Mouse (Mus musculus) bone marrow macrophage, adult 2 months (primary cell): Measurements from ENCODE around the gene Svip.

Experiments used
- CTCF ChIP-seq: IDR thresholded peaks from 2 replicates; pipeline ENCODE4 v1.5.1; 2012; ENCODE audit warnings: low read depth, mild to moderate bottlenecking, low read length, moderate library complexity
- POLR2A ChIP-seq: IDR thresholded peaks from 2 replicates; pipeline ENCODE4 v1.6.1; 2012; ENCODE audit warnings: mild to moderate bottlenecking, low read depth, low read length, borderline replicate concordance

GRCm38 (mm10) chr7:51964681-51965080 lies 41.1 kb downstream of the Svip start:
- TF ChIP-seq POLR2A (no peak), CTCF (no peak)
